Mouse (Mus musculus): ENCODE data around the gene Gpr160.
"Not testable (repeated sequence)": the region's sequence is repeated elsewhere in the genome, so short reads cannot be mapped to it uniquely, and the experiment has no call there.

Gene Gpr160

GRCm38 (mm10) chr3:30855604-30856458 lies at the start of gene Gpr160:
Gene Gpr160, plus strand, starts transcription at chr3:30855950.
- CTCF ChIA-PET, result interaction anchor here in 2 of 4 experiments (0.6 to 1.4 kb wide), 4 partner anchors 9 to 283 kb away, joined by 3 to 7 read pairs (median 5); no protein-coding TSS in a partner anchor

DNA sequence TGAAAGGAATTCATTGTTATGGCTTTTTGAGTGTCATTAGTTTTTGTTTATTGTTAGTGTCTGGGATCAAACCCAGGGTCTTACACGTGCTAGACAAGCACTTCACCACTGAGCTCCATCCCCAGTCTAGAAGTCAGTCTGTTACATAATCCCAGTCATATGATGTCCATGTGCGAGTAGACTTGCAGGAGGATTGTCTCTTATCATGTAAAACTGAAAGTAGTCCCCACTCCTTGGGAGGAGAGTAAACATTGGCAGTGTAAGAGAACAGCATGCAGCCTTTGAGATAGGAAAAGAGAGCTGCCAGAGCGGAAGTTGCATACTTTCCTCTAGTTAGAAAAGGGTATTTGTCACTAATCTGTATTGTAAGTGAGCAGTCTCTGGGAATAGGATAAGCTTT lies 42.9 kb upstream of the Gpr160 start:
- CTCF ChIA-PET, result interaction anchor here in 1 of 4 experiments (1.4 kb wide), 1 partner anchor 326 kb away, joined by 3 read pairs; no protein-coding TSS in a partner anchor
- POLR2A ChIA-PET, result interaction anchor here in 2 of 4 experiments (1.1 to 2.2 kb wide), 10 partner anchors 12 to 151 kb away, joined by 3 to 11 read pairs (median 4); partner anchors contain the start of gene Sec62 (in 1 of the 2)

More at GRCm38 (mm10) chr3:30855604-30856458, at the start of gene Gpr160:
- POLR2A ChIA-PET, result interaction anchor here in 3 of 4 experiments (0.6 to 2.8 kb wide), 17 partner anchors 8 to 259 kb away, joined by 3 to 8 read pairs (median 3); partner anchors contain the start of gene Lrrc34 (in 1 of the 3)

GRCm38 (mm10) chr3:30818630-30819125 lies 37.1 kb upstream of the Gpr160 start:
- ChIA-PET CTCF (interaction anchor here in 1 of 4 experiments (0.6 kb wide), 1 partner anchor 230 kb away, joined by 3 read pairs; no protein-coding TSS in a partner anchor), POLR2A (interaction anchor here in 2 of 4 experiments (1.0 to 2.8 kb wide), 6 partner anchors 9 to 71 kb away, joined by 3 to 9 read pairs (median 6); partner anchors contain the start of gene Sec62 (in 1 of the 2))

- POLR2A ChIA-PET, result interaction anchor here in 1 of 4 experiments (0.7 kb wide), 1 partner anchor 1923 kb away, joined by 3 read pairs; no protein-coding TSS in a partner anchor
- CTCF ChIA-PET, result no interaction called here
Measured at GRCm38 (mm10) chr3:30822163-30822562, 33.6 kb upstream of the Gpr160 start.

DNA sequence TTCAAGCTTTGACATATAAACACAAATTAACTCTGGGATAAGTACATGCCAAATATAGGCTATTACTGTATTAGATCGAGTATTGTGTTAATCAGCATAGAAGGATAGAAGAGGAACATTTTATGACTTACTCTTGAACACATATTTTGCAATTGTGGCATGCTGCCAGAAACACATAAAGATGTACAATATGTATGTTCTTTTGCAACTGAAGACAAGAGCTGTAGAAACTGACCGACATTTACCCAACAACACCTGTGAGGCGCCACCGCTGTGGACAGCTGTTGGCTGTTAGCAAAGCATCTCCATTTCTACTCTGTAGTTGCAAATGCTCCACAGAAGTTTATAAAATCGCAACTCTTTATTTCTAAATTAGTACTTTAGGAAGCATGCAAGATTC lies 29.7 kb upstream of the Gpr160 start:
- ChIA-PET POLR2A (interaction anchor here in 1 of 4 experiments (1.0 to 1.1 kb wide), 2 partner anchors 8 to 24 kb away, joined by 3 read pairs; no protein-coding TSS in a partner anchor), CTCF (no interaction called here)

DNA sequence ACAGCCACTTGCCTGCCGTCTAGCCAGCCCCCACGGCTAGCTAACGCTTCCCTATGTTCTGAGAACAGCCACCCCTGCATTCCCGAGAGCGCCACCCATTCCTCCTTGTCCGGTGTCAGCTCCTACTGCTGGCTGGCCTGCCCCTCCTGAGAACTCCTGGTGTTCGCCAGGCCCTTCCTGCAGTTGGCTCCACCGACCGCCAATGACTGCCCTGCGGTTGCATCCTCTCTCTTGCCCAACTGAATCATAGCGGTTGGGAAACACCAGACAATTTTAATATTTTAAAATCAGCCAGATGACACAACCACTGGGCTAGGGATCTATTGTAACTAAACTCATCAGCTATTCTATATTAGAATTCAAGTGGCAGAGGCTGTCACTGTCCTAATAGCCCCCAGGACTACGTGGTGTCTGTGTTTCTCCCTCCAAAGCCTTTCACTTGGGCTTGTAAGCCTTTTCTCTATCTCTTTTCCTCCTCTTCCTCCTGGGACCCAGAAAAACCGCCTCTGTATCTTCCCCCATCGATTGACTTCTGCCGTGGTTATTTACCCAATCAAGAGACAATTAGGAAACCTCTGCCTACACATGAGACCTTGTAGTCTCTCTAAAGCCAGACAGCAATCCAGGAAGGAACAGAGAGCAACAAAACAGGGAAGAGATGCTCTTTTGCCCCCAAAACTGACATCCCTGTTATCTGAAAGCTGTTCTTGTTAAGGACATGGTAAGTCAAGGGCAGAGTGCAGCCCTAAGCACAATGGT lies 23.7 kb upstream of the Gpr160 start:
- POLR2A ChIA-PET, result interaction anchor here in 2 of 4 experiments (0.8 to 1.8 kb wide), 11 partner anchors 8 to 37 kb away, joined by 3 to 5 read pairs (median 3); partner anchors contain the start of gene Gpr160 (in 1 of the 2)
- CTCF ChIA-PET, result interaction anchor here in 2 of 4 experiments (0.6 to 1.3 kb wide), 2 partner anchors 41 to 306 kb away, joined by 3 read pairs; no protein-coding TSS in a partner anchor

DNA sequence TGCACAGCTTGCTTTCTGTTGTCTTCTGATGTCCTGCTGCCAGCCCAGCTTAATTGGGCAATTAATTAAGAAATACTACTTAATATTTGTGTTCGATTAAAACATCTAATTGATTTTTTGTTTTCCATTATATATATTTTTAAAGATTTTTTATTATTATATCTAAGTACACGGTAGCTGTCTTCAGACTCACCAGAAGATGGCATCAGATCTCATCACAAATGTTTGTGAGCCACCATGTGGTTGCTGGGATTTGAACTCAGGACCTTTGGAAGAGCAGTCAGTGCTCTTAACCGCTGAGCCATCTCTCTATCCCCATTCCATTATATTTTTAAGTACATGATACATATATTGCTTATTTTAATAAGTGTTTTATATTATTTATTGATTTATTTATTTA lies 22.5 kb upstream of the Gpr160 start:
- CTCF ChIA-PET, result interaction anchor here in 1 of 4 experiments (1.3 kb wide), 1 partner anchor 305 kb away, joined by 3 read pairs; no protein-coding TSS in a partner anchor
- POLR2A ChIA-PET, result interaction anchor here in 2 of 4 experiments (0.6 to 1.8 kb wide), 4 partner anchors 16 to 1328 kb away, joined by 3 to 5 read pairs (median 3); no protein-coding TSS in a partner anchor

- POLR2A ChIA-PET, result interaction anchor here in 1 of 4 experiments (1.0 to 1.9 kb wide), 5 partner anchors 19 to 52 kb away, joined by 3 to 7 read pairs (median 5); no protein-coding TSS in a partner anchor
- CTCF ChIA-PET, result interaction anchor here in 2 of 4 experiments (1.1 to 1.4 kb wide), 2 partner anchors 43 to 210 kb away, joined by 3 to 4 read pairs; no protein-coding TSS in a partner anchor
Measured at GRCm38 (mm10) chr3:30845755-30846154, 10.0 kb upstream of the Gpr160 start.

DNA sequence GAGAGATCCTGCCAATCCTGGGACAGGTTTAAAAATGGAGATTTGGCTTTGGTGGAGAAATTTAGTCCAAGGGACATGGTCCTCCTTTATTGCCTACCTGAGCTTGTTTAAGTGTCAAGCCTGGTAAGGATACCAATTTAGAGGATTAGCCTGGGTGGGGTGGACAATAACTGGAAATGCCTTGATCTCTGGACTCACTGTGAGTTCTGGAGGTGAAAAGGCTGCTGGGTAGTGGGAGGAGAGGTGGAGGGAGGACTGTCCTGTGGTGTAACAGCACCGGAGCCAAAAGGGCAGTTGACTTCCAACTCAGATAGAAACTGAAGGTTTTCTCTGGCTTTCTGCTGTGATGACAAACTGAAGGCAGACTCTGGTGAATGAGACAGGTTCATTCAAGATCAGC lies 8.3 kb upstream of the Gpr160 start:
- ChIA-PET CTCF (interaction anchor here in 1 of 4 experiments (0.7 kb wide), 1 partner anchor 403 kb away, joined by 3 read pairs; no protein-coding TSS in a partner anchor), POLR2A (interaction anchor here in 2 of 4 experiments (0.6 to 1.9 kb wide), 8 partner anchors 8 to 338 kb away, joined by 3 to 7 read pairs (median 3); no protein-coding TSS in a partner anchor)

DNA sequence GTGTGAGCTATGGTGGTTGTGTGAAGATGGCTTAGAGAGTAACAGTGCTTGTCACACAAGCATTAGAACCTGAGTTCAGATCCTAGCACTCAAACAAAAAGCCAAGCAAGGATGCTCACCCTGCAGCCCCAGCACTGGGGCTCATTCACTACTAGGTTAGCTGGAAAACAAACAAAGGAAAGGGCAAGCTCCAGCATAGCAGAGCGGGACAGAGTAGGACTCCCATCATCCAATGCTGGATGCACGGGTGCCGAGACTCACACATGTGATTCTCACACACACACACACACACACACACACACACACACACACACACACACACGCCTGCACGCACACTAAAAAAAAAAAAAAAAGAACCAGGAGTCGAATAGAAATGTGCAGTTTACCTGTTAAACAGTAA lies 4.3 kb upstream of the Gpr160 start:
- POLR2A ChIA-PET, result interaction anchor here in 1 of 4 experiments (0.7 to 1.3 kb wide), 3 partner anchors 11 to 252 kb away, joined by 3 to 7 read pairs (median 3); no protein-coding TSS in a partner anchor
- CTCF ChIA-PET, result interaction anchor here in 1 of 4 experiments (0.7 kb wide), 1 partner anchor 173 kb away, joined by 4 read pairs; no protein-coding TSS in a partner anchor

DNA sequence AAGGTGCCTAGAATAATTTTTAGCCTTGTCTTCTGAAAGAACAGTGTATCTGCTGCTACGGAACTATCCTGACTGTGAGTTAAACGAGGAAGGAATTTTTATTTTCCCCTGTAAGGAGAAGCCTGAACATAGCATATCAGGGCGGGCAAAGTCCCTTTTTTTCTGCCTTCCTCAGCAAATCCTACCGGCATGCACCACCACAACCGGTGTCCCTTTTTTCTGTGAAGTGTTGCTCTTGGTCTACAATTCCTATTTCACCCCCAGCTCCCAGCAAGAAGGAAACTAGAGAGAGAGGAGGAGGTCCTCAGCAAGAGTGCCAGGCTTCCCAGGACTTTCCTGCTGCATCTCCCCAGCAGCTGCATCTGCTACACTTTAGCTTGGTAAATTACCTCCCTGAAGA lies 2.2 kb upstream of the Gpr160 start:
- POLR2A ChIA-PET, result interaction anchor here in 2 of 4 experiments (1.1 to 2.8 kb wide), 6 partner anchors 10 to 203 kb away, joined by 3 to 8 read pairs (median 4); no protein-coding TSS in a partner anchor
- CTCF ChIA-PET, result interaction anchor here in 1 of 4 experiments (1.5 kb wide), 1 partner anchor 109 kb away, joined by 4 read pairs; no protein-coding TSS in a partner anchor

GRCm38 (mm10) chr3:30859599-30859998 lies 3.8 kb downstream of the Gpr160 start:
- CTCF ChIA-PET, result not testable (repeated sequence)
- POLR2A ChIA-PET, result interaction anchor here in 1 of 4 experiments (0.8 to 1.4 kb wide), 4 partner anchors 8 to 110 kb away, joined by 3 to 7 read pairs (median 4); partner anchors contain the start of gene Phc3

DNA sequence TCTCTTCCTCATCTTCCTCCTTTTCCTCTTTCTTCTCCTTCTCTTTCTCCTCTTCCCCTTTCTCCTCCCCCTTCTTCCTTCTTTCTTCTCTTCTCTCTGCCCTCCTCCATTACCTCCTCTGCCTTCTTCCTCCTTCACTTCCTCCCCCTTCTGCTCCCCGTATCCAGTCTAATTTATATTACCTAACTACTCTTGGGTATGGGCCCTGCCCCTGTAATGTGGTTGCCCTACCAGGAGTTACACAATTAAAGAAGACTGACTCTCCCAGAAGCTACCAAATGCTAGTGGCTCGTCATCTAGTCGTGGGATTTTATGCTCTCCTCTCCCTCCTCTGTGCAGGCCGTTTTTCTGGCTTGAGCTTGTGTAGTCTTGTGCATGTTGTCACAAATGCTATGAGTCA lies 5.0 kb downstream of the Gpr160 start:
- CTCF ChIA-PET, result interaction anchor here in 2 of 4 experiments (0.6 to 1.2 kb wide), 2 partner anchors 11 to 121 kb away, joined by 3 to 4 read pairs; no protein-coding TSS in a partner anchor
- POLR2A ChIA-PET, result interaction anchor here in 1 of 4 experiments (0.8 to 1.5 kb wide), 4 partner anchors 10 to 220 kb away, joined by 3 read pairs; no protein-coding TSS in a partner anchor

- CTCF ChIA-PET, result no interaction called here
Measured at GRCm38 (mm10) chr3:30863712-30864435, 8.1 kb downstream of the Gpr160 start.

DNA sequence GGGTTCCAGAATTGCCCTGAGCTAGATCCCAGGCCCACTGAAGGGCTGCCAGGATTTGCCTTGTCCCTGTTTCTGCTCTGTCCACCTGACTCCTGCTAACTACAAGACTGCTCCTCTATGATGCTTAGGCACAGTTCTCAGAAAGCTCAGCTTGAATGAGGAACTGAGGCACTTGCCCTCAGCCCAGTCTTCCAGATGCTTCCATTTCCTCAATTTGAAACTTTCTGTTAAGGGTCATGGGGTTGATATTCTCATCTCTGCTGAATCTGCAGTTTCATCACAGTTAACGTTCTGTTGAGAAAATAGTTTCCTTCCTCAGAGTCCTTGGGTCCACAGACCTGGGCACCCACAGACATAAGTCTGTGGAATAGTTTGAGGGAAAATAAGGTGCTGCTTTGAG lies 8.9 kb downstream of the Gpr160 start:
- ChIA-PET CTCF (no interaction called here), POLR2A (interaction anchor here in 1 of 4 experiments (0.9 to 2.6 kb wide), 4 partner anchors 10 to 244 kb away, joined by 3 to 8 read pairs (median 4); partner anchors contain the start of gene Gpr160)

More at GRCm38 (mm10) chr3:30863712-30864435, 8.1 kb downstream of the Gpr160 start:
- POLR2A ChIA-PET, result interaction anchor here in 2 of 4 experiments (0.8 to 2.6 kb wide), 9 partner anchors 9 to 243 kb away, joined by 3 to 8 read pairs (median 3); partner anchors contain the start of gene Gpr160 (in 1 of the 2)

- ChIA-PET POLR2A (interaction anchor here in 2 of 4 experiments (0.6 to 1.0 kb wide), 2 partner anchors 12 to 91 kb away, joined by 3 to 4 read pairs; partner anchors contain the start of gene Gpr160 (in 1 of the 2)), CTCF (no interaction called here)
Measured at GRCm38 (mm10) chr3:30868176-30868575, 12.4 kb downstream of the Gpr160 start.

Data from embryonic stem cell, embryonic (primary cell).